Mouse (Mus musculus) kidney, postnatal 10 days (tissue): ENCODE data around the gene Mllt3.
A peak's percentile ranks its signal among the peaks of the same experiment; 100 is the strongest.

Source experiments
- DNase-seq: peaks from one replicate; pipeline ENCODE4 v3.0.0; 2021; ENCODE audit warnings: mixed read lengths

Mllt3 gene

DNA sequence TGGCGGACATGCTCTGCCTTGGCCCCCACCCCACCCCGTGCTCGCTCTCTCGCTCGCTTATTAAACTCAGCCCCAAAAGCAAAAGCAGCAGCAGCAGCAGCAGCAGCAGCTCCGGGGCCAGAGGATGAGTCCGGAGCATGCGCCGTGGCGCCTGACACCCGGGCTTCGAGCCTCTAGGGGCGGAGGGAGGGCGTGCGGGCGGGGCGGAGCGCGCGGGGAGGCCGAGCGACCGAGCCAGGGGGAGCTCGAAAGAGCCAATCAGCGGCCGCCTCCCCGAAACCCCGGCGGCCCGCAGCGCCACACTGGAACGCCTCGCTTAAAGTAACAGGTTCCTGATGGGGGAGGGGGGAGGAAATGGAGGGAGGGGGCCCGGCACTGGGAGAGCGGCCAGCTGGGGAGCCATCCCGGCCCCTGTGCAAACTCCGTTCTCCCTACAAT is at the start of gene Mllt3:
TSS of gene Mllt3 (minus strand) at position 149 of the 438 bp plus-strand sequence.
- DNase-seq: peak; percentile 98

DNA sequence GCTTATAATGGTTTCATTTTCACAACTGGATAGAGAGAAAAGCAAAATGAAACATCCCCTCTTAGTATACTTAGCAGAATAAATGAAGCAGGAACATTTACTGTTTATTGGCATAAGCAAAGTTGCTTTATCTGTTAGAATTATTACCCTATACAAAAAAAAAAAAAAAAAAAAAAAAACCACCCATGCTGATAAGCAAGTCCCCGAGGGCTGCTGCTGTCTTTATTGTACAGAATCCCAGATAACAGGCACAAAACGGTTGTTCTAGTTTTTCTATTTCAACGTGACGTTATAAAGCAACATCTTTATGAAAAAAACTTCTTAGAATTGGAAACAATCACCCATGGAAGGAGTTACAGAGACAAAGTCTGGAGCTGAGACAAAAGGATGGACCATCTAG is 49.2 kb upstream of the Mllt3 start:
- DNase-seq: no peak

DNA sequence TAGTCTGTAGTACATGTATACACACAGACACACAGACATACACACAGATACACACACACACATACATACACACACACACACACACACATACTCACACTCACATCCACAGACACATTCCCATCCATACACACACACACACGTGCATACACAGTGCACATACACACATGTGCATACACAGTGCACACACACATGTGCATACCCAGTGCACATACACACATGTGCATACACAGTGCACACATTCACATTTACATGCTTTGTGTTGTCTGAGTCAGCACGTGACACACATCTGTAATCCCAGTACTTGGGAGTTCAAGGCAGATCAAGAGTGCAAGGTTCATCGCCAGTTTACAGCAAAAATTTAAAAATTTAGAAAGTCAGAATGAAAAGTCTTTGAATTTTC is 48.7 kb upstream of the Mllt3 start:
- DNase-seq: no peak

DNA sequence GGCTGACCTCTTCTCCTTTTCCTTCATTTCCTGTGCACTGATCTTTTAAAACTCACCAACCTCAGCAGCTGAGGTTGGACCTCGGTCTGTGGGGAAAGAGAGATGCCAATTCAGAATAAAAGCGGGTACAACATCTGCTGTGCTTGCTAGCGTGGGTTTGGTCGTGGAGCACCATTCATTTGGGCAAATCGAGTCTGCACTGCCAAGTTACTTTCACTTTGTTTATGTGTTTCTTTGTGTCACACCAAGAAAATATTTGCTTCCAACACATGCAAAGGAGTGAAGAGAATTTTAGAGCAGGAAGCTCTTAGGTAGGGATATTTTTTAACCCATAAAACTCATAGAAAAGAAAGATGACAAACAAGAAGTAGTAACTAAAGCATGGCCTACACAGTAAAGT is 48.3 kb upstream of the Mllt3 start:
- no peak for DNase-seq

DNA sequence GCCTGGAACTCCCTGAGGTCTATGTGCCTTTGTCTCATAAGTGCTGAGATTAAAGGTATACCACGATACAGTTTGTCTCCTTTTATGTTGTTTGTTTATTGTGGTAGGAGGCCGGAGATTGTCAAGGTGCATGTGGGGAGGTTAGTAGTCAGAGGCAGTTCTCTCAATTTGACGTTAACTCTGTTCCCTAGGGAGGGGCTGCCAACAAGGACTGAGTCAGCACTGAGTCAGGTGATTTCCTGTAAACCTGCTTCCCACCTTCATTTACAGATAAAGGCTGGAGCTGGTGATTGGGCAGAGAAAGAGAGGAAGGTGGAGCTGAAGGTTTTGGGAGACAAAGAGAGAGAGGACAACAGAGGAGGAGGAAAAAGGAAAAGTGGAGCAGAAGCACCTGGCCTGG is 45.8 kb upstream of the Mllt3 start:
- DNase-seq: no peak

DNA sequence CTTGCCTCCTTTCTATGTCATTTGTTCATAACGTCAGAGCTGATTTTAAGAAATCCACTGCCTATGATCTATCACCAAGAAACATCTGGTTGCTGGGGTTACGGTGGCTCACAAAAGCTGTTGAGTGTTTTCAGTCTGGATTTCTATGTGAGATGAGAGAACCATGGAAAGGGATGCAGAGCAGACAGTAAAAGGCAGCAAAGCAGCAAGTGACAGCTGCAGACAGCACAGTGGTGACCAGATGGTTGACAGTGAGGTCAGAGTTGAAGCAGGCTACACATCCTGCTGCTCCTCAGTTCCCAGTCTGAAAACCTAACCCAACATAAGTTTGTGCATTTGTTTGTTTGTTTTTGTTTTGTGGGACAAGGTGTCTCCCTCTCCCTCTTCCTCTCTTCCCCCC is 42.2 kb upstream of the Mllt3 start:
- no peak for DNase-seq

DNA sequence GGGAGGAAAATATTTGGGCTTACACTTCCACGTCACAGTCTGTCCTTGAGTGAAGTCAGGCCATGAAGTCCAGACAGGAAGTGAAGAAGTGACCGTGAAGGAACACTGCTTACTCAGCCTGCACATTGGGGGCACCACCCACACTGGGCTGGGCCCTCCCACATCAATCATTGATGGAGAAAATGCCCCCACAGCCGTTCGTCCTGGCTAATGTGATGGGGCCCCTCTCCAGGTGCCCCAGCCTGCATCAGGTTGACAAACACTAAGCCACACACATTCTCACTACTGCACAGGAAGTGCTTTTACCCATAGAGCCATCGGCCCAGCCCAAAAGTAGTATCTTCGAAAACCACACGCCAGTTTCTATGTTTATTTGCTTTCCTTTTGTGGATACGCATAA is 13.1 kb upstream of the Mllt3 start:
- no peak for DNase-seq

DNA sequence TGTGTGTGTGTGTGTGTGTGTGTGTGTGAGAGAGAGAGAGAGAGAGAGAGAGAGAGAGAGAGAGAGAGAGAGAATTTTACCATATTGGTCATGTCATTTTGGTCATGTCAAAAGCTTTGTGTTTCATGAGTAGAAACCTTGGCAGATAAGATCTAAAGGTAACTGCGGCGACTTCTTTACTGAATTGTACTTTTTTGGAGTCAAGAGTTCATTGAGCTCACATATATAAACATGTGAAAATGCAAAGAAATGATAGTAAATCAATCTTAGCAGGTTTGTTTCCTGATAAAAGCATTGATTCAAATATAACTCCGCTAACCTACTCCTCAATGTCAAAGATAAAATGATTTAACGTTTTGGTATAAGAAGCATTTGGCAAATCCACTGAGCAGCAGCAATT is 12.0 kb upstream of the Mllt3 start:
- DNase-seq: no peak

DNA sequence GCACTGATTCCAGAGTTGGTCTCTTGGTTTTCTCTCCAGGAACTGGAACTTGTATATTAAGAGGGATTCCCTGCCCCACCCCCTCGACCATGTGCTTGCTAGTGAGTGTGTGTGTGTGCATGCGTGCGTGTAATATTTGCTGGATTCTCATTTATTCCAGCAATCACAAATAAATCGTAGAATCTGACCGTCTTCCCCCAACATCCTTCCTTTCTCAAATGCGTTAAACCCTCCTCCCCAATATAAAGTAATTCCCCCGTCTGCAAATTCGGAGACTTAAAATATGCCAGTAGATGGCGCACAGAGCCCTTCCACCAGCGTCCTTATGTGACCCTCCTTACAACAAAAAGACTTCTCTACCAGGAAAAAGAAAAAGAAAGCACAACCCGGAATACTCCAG is 2.2 kb upstream of the Mllt3 start:
- DNase-seq: peak; percentile 71

DNA sequence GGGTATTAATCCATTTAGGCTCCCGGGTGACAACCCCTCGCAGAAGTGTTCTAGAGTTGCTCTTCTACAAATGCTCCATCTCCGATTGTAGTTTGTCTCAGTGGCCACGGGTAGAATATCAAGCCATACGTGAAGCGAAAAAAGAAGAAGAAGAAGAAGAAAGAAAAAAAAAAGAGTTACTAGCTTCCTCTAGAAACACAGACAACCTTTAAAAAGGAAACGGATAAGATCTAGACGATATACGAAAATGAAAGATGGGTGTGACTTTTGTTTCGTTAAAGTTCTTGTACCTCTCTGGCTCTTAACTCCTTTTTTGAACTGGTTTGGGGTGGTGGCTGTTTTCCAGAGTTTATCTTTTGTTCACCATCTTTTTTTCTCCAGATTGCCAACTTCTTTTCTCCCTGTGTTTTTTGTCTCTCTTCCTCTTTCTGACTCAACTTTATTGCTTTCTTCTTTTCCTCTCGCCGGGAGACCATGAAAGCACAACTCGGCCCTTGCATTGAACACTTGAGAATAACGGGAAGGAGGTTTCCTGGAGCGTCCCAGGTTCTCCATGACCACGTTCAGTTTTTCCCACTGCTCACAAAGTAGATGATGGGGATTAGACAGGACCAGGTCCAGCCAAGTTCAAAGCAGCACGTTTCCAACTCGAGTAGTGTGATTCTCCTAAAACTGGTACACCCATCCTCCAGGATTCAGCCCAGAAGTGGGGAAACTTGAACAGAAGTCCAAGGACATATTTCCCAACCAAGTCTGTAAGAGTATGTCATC is 1.4 kb upstream of the Mllt3 start:
- DNase-seq: no peak

DNA sequence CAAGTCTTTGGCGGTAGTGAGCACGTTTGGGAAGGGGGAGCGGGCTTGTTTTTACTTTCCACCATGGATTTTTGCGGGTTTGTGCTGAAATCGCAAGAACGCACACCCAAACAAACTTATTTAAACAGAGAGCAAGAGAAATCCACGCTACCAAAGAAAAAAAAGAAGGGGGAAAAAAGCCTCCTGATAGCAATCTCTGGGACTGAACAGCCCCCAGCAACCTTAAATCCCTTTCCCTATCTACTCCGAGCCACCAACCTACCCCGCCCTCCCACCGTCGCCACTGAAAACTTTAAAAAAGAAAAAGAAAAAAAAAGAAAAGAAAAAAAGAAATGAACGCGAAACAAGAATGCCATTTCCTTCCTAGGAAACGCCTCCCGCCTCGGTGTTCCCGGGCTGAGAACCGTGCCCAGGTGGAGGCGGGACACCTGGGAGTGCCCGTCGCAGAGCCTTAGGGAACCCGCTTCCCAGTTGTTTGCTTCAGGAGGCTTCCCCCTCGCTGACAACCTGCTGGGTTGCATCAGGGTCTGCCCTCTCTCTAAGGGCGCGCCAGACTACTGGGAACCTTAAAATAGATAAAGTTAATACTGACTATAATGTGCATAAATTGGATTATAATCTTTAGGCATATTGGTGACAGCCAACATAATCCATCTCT is 694 bp upstream of the Mllt3 start:
- peak; percentile 46 for DNase-seq

DNA sequence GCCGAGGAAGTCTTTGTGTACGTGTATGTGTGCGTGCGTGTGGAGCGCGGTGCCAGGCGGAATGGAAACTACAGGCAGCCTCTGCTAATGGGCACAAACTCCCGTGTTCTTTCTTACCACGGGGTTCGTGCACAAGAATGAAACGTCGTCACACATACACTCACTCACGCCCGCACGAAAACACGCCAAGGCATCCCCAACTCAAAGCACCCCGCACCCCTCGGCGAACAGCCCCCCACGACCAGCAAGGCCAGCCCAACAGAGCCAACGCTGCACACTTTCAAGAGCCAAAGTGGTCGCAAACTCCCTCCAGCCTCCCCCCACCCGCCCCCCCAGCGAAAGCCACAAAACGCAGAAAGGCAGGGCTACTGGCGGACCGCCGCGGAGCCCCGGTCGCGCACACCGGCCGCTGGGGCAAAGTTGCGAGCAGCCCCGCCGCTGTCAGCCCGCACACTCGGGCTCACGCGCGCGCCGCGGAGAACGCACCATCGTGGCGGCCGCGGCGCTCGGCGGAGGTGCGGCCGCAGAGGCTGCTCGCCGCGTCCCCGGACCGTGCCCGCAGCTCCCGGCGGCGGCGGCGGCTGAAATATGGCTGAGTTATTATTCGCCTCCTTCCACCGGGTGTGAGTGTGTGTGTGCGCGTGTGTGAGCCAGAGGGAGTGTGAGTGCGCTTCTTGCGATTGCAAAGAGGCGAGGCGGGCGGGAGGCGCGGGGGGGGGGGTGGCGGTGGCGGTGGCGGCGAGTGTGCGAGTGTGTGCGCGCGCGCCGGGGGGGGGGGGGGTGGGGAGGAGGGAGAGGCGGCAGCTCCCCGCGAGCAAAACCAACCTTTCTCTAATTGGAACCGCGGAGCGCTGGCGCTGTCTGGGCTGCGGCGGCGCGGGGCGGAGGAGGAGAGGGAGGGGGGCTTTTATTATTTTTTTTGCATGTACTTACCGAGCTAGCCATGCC is 739 bp downstream of the Mllt3 start:
- DNase-seq: peak; percentile 69

DNA sequence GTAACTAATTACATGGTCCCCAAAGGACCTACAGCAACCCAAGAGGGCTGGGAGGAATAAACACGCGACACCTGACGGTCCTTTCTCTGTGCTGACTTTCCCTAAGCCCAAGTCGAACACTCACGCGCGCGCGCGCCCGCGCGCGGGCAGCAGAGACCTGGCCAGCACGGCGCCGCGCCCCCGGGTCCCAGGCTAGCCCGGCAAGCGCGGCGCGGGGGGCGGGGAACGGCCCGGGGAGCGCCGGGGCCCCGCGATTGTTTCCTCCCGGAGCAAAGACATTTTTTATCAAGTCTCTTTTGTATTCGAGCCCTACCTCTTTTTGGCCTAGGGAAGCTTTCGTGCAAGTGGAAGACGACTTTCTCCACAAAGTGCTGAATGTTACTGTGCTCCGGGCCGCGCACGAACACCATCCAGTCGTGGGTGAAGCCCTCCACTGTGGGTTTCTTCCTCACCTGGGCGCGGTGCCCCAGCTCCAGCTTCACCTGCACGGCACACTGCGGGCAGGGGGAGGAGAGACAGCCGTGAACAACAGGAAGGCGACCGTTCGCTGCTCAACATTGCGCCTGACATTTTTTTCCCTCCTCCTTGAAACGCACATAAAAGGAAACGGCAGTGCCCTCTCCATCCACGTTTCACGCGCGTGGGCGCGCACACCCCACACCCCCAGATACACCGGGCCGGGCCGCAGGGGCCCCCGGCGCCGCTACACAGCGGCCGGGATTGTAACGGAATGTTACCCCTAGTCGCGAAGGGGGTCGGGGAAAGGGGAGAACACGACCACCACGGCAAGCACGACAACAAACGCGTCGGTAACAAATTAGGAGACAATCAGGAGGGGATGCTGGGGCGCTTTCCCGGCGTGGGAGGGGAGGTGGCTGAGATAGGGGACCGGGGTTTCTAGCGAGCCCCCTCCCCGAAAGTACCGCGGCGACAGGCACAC is 1.7 kb downstream of the Mllt3 start:
- peak; percentile 73 for DNase-seq

DNA sequence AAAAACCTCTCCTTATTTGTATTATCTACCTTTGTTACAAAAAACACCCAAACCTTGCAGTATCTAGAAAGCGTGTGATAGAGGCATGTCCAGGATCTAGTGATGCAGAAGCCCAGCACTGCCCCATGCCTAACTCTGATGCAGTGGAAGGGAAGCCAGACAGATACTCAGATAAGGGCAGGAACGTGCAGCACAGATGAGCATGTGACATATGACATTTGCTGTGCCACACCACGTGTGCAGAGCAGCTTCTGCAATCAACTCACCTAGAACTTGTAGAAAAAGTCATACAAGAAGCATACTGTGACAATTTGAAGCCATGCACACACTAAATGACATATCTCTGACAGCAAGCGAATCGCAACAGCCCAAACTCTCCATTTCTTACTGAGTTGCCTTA is 9.6 kb downstream of the Mllt3 start:
- DNase-seq: no peak

DNA sequence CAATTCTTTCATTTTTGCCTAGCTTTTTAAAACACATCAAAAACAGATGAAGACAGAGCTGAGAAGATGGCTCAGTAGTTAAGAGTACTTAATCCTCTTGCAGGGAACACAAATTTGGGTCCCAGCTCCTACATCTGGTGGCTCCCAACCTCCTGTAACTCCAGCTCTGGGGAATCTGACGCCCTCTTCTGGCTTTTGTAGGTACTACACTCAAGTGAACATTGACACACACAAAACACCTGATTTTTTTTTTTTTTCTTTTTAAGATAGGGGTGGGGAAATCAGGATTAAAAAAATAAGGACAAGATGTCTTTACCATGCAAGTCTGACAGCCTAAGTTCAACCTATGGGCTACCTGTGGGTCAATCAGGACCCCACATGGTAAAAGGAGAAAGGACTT is 10.5 kb downstream of the Mllt3 start:
- DNase-seq: no peak

DNA sequence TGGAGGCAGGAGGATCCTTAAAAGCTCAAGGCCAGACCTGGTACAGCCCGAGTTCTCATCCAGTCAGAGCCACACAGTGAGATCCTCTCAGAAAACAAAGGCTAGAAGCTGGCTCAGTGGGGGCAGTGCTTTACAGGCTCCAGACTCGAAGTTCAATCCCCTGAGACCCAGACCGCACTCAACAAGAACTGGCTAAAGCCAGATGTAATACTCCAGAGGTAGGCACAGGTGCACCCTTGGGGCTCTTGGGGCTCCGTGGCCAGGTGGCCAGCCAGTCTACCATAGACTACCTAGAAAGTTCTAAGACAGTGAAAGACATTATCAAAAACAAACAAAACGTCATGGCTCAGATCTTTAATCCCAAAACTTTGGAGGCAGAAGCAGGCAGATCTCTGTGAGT is 12.7 kb downstream of the Mllt3 start:
- no peak for DNase-seq

DNA sequence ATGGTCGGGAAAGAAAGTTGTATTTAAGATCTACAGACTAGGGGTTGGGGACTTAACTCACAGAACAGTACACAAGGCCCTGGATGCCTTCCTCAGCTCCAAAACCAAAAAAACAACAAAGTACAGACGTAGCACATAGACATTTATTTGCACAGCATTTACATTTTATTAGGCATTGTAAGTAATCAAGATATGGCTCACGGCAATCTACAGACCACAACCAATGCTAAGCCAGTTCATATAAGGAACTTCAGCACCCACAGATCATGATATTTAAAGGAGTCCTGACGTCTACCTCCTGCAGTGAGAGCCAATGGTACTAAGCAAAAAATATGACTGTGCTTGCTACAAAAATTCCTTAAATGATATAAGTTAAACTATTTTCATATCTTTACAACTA is 13.5 kb downstream of the Mllt3 start:
- DNase-seq: no peak

DNA sequence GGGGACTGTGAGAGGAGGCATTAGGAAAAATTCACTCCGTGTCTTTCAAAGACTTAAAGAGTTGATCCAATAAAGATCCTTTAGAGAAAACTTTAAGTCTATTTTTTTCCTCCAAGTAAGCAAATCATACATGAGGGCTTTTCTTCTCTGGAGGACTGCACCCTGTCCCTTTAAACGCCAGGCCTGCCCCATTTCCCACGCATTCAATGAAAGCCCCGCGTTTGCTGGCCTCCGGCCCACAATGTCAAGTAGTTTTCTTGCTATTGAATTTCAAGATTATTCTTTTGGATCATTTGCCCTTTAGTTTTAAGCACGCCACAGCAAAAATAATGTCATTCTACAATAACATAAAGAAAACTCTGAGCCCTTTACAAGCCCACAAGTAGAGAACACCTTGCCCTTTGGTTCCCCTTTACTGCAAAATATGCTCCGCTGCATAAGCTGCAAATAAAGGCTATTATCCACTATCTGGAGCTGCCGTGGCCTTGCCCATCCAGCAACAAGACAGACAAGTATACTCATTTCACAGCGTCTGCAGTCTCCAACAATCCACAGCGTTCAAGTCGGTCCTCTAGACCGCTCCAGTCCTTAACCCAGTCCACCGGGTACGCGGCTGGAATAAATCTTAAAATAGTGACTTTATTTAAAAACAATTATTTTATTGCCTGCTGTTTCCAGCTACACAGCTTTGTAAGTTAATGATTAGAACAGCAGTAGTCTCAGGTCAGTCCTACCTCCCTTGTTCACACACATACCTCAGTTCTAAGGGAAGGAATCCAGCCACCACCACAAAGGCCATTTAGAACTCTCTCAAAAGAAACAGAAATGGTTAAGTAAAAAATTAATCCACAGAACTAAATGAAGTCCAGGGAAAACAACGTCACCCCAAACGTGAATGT is 15.5 kb downstream of the Mllt3 start:
- peak; percentile 57 for DNase-seq

DNA sequence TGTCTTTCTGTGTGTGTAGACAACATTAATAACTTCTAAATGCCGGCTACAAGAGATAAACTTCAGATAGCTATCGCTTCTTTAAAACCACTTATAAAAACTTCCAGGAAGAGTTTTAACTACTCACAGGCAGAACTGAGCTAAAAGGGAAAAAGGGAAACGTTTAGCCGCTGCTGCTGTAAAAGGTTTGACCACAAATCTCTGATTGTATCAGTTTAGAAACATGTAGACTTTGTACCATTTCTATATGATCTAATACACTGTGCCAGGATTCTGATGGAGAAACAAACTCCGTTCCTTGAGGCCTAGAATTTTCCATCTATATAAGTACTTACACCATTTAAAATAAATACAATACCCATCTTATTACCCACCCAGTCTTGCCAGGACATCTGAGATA is 17.4 kb downstream of the Mllt3 start:
- no peak for DNase-seq

DNA sequence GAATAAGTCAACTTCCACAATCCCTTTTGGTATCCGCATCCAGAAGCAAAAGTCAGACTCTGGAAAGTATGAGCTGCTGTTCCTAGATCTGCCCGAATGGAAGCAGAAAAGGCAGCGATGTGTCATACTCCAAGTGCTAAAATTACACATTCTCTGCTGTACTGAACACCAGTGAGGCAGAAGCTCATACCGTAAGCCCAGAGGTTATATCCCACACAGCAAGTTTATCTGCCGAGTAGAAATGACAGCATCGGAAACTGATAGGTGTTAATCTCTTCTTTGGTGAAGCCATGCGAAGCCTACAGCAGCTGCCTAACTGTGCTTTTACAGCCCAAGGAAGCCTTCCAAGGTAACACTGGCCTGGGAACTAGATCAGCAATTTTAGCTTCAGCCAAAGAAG is 17.9 kb downstream of the Mllt3 start:
- no peak for DNase-seq

DNA sequence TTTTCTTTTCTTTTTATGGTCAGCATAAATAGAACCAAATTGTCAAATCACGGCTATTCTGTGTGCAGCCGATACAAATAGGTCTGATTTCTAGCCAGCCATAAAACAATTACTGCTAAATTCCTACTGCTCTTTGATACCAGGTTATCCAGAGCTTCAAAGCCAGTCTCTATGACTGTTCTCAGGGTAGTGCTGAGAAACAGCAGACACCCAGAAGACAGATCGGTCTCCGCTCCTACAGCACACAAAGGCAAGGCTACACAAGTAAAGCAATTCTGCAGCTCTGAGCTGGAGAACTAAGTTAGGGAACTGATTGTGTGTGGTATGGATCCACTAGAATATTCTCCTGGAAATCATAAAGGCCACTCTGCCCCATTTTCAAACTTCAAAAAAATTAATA is 20.4 kb downstream of the Mllt3 start:
- no peak for DNase-seq
